Mouse (Mus musculus): ENCODE measurements around the gene Olfr843. TPM values are rescaled to one million over a fixed set of nuclear protein-coding genes. Genes with fewer than 3 reads are reported as not detected.

Gene Olfr843
- total RNA-seq (2021), result not detected
- long read RNA-seq, experiment 1, result 0 reads
- long read RNA-seq, experiment 2, result 0 reads

DNA sequence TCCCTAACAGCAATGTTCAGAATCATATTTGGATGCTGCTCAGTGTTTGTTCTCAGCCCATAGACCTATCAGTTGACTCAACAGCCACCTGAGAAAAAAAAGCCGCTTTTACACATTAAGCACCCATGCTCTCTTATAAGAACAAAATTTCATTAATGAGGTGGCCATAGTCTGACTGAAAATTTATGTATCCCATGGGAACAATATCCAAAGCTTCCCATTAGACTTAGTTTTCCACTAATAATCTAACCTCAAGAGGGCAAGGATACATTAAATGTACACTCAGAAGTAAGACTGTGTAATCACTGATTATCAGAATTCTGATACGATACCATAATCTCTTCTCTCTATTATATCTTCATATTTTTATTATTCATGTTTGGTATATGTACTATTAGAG is at the start of gene Olfr843:
Olfr843 (minus strand) TSS at position 101 of the 400 bp plus-strand sequence.
- no peak for DNase-seq (ENCODE audit: low spot score in 2 of 2)

Other genes starting within 250 kb of the Olfr843 start
- not detected for gene Olfr835, start 219.3 kb downstream of the Olfr843 start, total RNA-seq (2021)
- not detected for gene Olfr836, start 131.6 kb downstream of the Olfr843 start, total RNA-seq (2021)
- not detected for gene Olfr837, start 115.7 kb downstream of the Olfr843 start, total RNA-seq (2021)
- under 1 TPM; 0.05 to 0.12 TPM for gene Olfr839-ps1, start 74.7 kb downstream of the Olfr843 start, total RNA-seq (2021)
- gene Olfr844, start 64.4 kb upstream of the Olfr843 start, total RNA-seq (2021), result not detected
- gene Olfr845, start 84.5 kb upstream of the Olfr843 start, total RNA-seq (2021), result not detected
- not detected for gene Olfr846, start 112.0 kb upstream of the Olfr843 start, total RNA-seq (2021)
- not detected for gene Olfr847, start 126.7 kb upstream of the Olfr843 start, total RNA-seq (2021)
- not detected for gene Olfr849, start 188.3 kb upstream of the Olfr843 start, total RNA-seq (2021)
- gene Olfr850, start 226.3 kb upstream of the Olfr843 start, total RNA-seq (2021), result not detected
- not detected for gene Olfr851, start 241.3 kb upstream of the Olfr843 start, total RNA-seq (2021)

Measured in left cerebral cortex, adult 18-20 months (tissue).